Mouse (Mus musculus) CH12.LX (cell line): ENCODE measurements around the gene Rbms2. TPM values are rescaled to one million over a fixed set of nuclear protein-coding genes. Genes with fewer than 3 reads are reported as not detected.
"Not testable (repeated sequence)": the region's sequence is repeated elsewhere in the genome, so short reads cannot be mapped to it uniquely, and the experiment has no call there.

Experiments used
- DNase-seq: peaks from one replicate; pipeline ENCODE4 v3.0.0-alpha.2; 2013; ENCODE audit errors: extremely low read depth
- H3K27ac ChIP-seq: 2 replicates; pipeline ENCODE4 v1.5.1; 2012; ENCODE audit warnings: low read depth, mild to moderate bottlenecking, control low read depth, moderate library complexity; ENCODE audit not compliant: insufficient read depth
- H3K27me3 ChIP-seq: replicated peaks from 2 replicates; pipeline ENCODE3; 2012; ENCODE audit warnings: inconsistent platforms
- H3K36me3 ChIP-seq, 2 experiments: replicated peaks in 1 of 2; 2 replicates each; pipeline versions ENCODE3 to v1.6.1; 2012; ENCODE audit warnings: inconsistent platforms in 1 of 2, low read length in 1 of 2, mild to moderate bottlenecking in 1 of 2, mixed read lengths in 1 of 2, moderate library complexity in 1 of 2; ENCODE audit not compliant: control insufficient read depth in 1 of 2, insufficient read depth in 1 of 2
- H3K4me1 ChIP-seq, 2 experiments: 2 replicates each; pipeline ENCODE4 v1.6.1; 2012; ENCODE audit warnings: inconsistent platforms in 1 of 2, moderate library complexity in 1 of 2; ENCODE audit not compliant: insufficient read depth in 2 of 2, control insufficient read depth in 1 of 2
- H3K4me2 ChIP-seq: 2 replicates; pipeline ENCODE4 v1.6.1; 2012; ENCODE audit warnings: low read depth, mild to moderate bottlenecking, control low read depth; ENCODE audit not compliant: poor library complexity, insufficient read depth, severe bottlenecking
- H3K4me3 ChIP-seq, 3 experiments: fragments of 150-350 bp in 1 of 3; sonication (generic) in 1 of 3; replicated peaks in 1 of 3; 2 replicates each; pipeline versions ENCODE3 to v1.5.1; 2011 to 2012; ENCODE audit warnings: low read depth in 2 of 3, low read length in 2 of 3, mild to moderate bottlenecking in 2 of 3, moderate library complexity in 2 of 3, control low read depth in 1 of 3, improper control_type of control experiment in 1 of 3, inconsistent platforms in 1 of 3, mixed read lengths in 1 of 3; ENCODE audit not compliant: poor library complexity in 1 of 3
- H3K79me2 ChIP-seq: replicated peaks from 2 replicates; pipeline ENCODE4 v1.6.1; 2012; ENCODE audit warnings: mild to moderate bottlenecking, moderate library complexity; ENCODE audit not compliant: control insufficient read depth, poor library complexity, insufficient read depth, severe bottlenecking; ENCODE audit errors: extremely low read depth
- H3K9ac ChIP-seq: 2 replicates; pipeline ENCODE4 v1.6.1; 2012; ENCODE audit warnings: low read depth, mild to moderate bottlenecking, control low read depth, moderate library complexity; ENCODE audit not compliant: insufficient read depth
- H3K9me3 ChIP-seq: replicated peaks from 2 replicates; pipeline ENCODE3; 2012; ENCODE audit warnings: low read length, inconsistent platforms, mixed read lengths
- CHD1 ChIP-seq: IDR thresholded peaks from 2 replicates; pipeline ENCODE4 v1.6.1; 2012; ENCODE audit warnings: low read depth, low read length, improper control_type of control experiment, inconsistent platforms
- E2F4 ChIP-seq: IDR thresholded peaks from 2 replicates; pipeline ENCODE4 v1.6.1; 2011; ENCODE audit warnings: low read depth, low read length, improper control_type of control experiment; ENCODE audit not compliant: insufficient replicate concordance
- ELF1 ChIP-seq: IDR thresholded peaks from 2 replicates; pipeline ENCODE4 v1.6.1; 2014; ENCODE audit warnings: low read depth, mild to moderate bottlenecking, inconsistent platforms, low read length, improper control_type of control experiment
- EP300 ChIP-seq: IDR thresholded peaks from 2 replicates; pipeline ENCODE4 v1.6.1; 2011; ENCODE audit warnings: low read length, improper control_type of control experiment
- ETS1 ChIP-seq: conservative IDR thresholded peaks from 2 replicates; pipeline ENCODE4 v1.6.1; 2012; ENCODE audit warnings: low read depth, mild to moderate bottlenecking, inconsistent platforms, low read length, improper control_type of control experiment, moderate library complexity
- HCFC1 ChIP-seq: IDR thresholded peaks from 2 replicates; pipeline ENCODE4 v1.6.1; 2012; ENCODE audit warnings: low read depth, mild to moderate bottlenecking, inconsistent platforms, low read length, improper control_type of control experiment
- IRF4 ChIP-seq: IDR thresholded peaks from 2 replicates; pipeline ENCODE4 v1.6.1; 2014; ENCODE audit warnings: low read depth, mild to moderate bottlenecking, inconsistent platforms, low read length, improper control_type of control experiment
- JUN ChIP-seq: IDR thresholded peaks from 2 replicates; pipeline ENCODE4 v1.6.1; 2011; ENCODE audit warnings: low read depth, mild to moderate bottlenecking, low read length, improper control_type of control experiment, moderate library complexity; ENCODE audit not compliant: insufficient read depth
- JUND ChIP-seq: conservative IDR thresholded peaks from 2 replicates; pipeline ENCODE4 v1.6.1; 2011; ENCODE audit warnings: low read depth, low read length, improper control_type of control experiment
- KAT2A ChIP-seq: IDR thresholded peaks from 2 replicates; pipeline ENCODE4 v1.6.1; 2012; ENCODE audit warnings: low read length, improper control_type of control experiment, inconsistent platforms; ENCODE audit not compliant: insufficient replicate concordance
- MAFK ChIP-seq: IDR thresholded peaks from 2 replicates; pipeline ENCODE4 v1.6.1; 2011; ENCODE audit warnings: low read length, improper control_type of control experiment; ENCODE audit not compliant: insufficient replicate concordance
- MEF2A ChIP-seq: IDR thresholded peaks from 2 replicates; pipeline ENCODE4 v1.6.1; 2014; ENCODE audit warnings: low read depth, mild to moderate bottlenecking, inconsistent platforms, low read length, improper control_type of control experiment, borderline replicate concordance
- NELFE ChIP-seq: IDR thresholded peaks from 2 replicates; pipeline ENCODE4 v1.6.1; 2011; ENCODE audit warnings: low read depth, low read length, improper control_type of control experiment
- NRF1 ChIP-seq: IDR thresholded peaks from 2 replicates; pipeline ENCODE4 v1.6.1; 2014; ENCODE audit warnings: low read depth, mild to moderate bottlenecking, inconsistent platforms, low read length, improper control_type of control experiment, moderate library complexity
- PAX5 ChIP-seq: IDR thresholded peaks from 2 replicates; pipeline ENCODE4 v1.6.1; 2012; ENCODE audit warnings: low read length, inconsistent platforms, mixed read lengths
- POLR2A ChIP-seq: IDR thresholded peaks from 2 replicates; pipeline ENCODE4 v1.6.1; 2011; ENCODE audit warnings: low read depth, mild to moderate bottlenecking, improper control_type of control experiment, low read length
- POLR2AphosphoS2 ChIP-seq: IDR thresholded peaks from 2 replicates; pipeline ENCODE4 v1.6.1; 2011; ENCODE audit warnings: low read depth, low read length, improper control_type of control experiment
- RAD21 ChIP-seq: IDR thresholded peaks from 2 replicates; pipeline ENCODE4 v1.6.1; 2011; ENCODE audit warnings: low read depth, mild to moderate bottlenecking, low read length, improper control_type of control experiment, moderate library complexity
- SMC3 ChIP-seq: IDR thresholded peaks from 2 replicates; pipeline ENCODE4 v1.6.1; 2011; ENCODE audit warnings: low read depth, low read length, improper control_type of control experiment
- TBP ChIP-seq: conservative IDR thresholded peaks from 2 replicates; pipeline ENCODE4 v1.6.1; 2011; ENCODE audit warnings: low read depth, low read length, improper control_type of control experiment
- TCF12 ChIP-seq: IDR thresholded peaks from 2 replicates; pipeline ENCODE4 v1.6.1; 2014; ENCODE audit warnings: low read depth, mild to moderate bottlenecking, inconsistent platforms, low read length, improper control_type of control experiment
- UBTF ChIP-seq: IDR thresholded peaks from 2 replicates; pipeline ENCODE4 v1.6.1; 2012; ENCODE audit warnings: low read depth, mild to moderate bottlenecking, inconsistent platforms, low read length, improper control_type of control experiment, moderate library complexity
- USF1 ChIP-seq: IDR thresholded peaks from 2 replicates; pipeline ENCODE4 v1.6.1; 2014; ENCODE audit warnings: low read depth, mild to moderate bottlenecking, inconsistent platforms, low read length, improper control_type of control experiment
- ZC3H11A ChIP-seq: IDR thresholded peaks from 2 replicates; pipeline ENCODE4 v1.6.1; 2012; ENCODE audit warnings: low read depth, mild to moderate bottlenecking, inconsistent platforms, low read length, improper control_type of control experiment
- ZKSCAN1 ChIP-seq: IDR thresholded peaks from 2 replicates; pipeline ENCODE4 v1.6.1; 2012; ENCODE audit warnings: low read depth, inconsistent platforms, low read length, improper control_type of control experiment, borderline replicate concordance
- ZNF384 ChIP-seq: IDR thresholded peaks from 2 replicates; pipeline ENCODE4 v1.6.1; 2012; ENCODE audit warnings: low read depth, low read length, improper control_type of control experiment, inconsistent platforms
- dilution Hi-C: fragments of 300-500 bp; cut with MboI; formaldehyde crosslinking; loops from 2 replicates; pipeline ENCODE4 v1.14.3; 2020; ENCODE audit warnings: low sequenced_read_pairs; ENCODE audit not compliant: extremely low pct_unique_long_range_greater_than_20kb, extremely low pct_ligation_motif_present
- in situ Hi-C: fragments of 300-500 bp; cut with MboI; formaldehyde crosslinking; loops from 3 replicates; pipeline ENCODE4 v1.14.3; 2019; ENCODE audit warnings: low sequenced_read_pairs, low pct_ligation_motif_present, low pct_unique_long_range_greater_than_20kb, mixed read lengths
- polyA plus RNA-seq: library from polyadenylated mRNA; unstranded; fragments of >175 nt; gene quantifications from 2 replicates; pipeline ENCODE4 v1.2.1, GENCODE M21; 2012; ENCODE audit warnings: low read depth; ENCODE audit not compliant: insufficient read length
- total RNA-seq, 2 experiments: library from RNA; depleted of rRNA; stranded (reverse); fragments of 300-350 nt in 1 of 2; fragments of >200 nt in 1 of 2; gene quantifications; 2 replicates each; pipeline ENCODE4 v1.2.3; 2012 to 2014

Rbms2 gene
- total and polyA plus RNA-seq, 3 experiments = 9.1 to 36.6 (median 9.8) TPM

DNA sequence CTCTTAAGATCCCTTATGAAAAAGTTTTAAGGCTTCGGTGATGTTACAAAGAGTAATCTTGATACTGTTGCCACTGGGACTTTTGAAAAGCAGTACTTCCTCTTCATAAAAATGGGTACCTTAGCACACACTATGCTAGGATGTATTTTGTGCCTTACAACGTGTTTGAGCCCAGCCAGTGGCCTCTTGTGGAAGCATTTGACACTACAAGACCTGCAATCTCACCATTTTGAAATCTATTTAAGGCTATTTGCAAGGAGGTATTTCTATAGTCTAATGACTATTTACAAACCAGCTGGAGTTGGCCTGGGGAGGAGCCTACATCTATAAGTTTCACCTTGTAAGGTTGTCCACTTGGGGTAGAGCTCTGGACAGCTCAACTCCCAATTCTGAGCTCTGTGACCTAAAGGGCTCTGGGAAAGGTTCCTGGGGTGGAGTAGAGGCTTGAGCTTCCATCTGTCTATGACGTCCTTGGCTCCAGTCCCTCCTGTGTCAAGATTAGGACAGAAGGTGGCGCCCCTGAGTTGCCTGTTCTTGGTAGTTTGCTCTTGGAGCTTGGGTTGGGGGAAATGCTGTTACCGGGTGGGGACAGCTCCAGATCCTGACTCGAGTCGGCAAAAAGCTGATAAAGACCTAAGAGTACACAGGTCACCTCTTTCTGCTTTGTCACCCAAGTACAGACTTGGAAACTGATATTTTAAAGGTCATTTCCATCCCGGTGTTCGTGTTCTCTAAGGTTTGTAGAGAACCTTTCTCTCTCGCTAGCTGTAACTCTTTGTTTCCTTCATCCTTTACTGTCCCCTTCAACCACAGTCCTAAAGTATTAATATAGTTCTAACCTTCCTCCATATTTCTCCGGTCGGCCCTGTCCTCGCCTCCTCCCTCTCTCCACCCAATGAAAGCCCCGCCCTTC, 89.2 kb downstream of the Rbms2 start (continued):
- TF ChIP-seq ZKSCAN1 (no peak), ZNF384 (no peak), EP300 (no peak), E2F4 (no peak), USF1 (no peak), ELF1 (peak; percentile 50; the same call in 1 of the 2 replicates), RAD21 (peak; percentile 68), PAX5 (no peak), TCF12 (peak; percentile 18; the same call in 1 of the 2 replicates), ZC3H11A (no peak), POLR2A (peak; percentile 56), MAFK (no peak), POLR2AphosphoS2 (peak; percentile 98), KAT2A (no peak), JUND (no peak)

DNA sequence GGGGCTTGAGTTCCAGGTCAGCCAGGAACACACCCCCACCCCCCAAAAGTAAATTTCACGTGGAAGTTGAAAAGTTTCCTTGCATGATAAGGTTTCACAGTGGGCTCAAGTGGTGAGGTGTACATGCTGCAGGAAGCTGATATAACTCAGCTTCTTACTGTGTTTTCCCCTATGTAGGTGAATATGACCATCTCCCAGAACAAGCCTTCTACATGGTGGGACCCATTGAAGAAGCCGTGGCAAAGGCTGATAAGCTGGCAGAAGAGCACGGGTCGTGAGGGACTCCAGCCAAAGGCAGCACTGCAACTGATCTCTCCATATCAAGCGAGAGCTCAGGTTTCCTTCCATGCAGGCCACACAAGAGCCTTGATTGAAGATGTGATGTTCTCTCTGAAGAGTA, 90.3 kb downstream of the Rbms2 start:
- no peak overlapping the region for H3K9ac ChIP-seq
- in situ Hi-C loops = loop anchor here (5.0 to 10.0 kb wide), 2 partner anchors 55 to 102 kb away; partner anchors contain the start of gene Gls2
- dilution Hi-C loops = no loop called here
- peaks cover 45 to 52% of the 10 kb centered on the region in 2 experiments for H3K36me3 ChIP-seq
- H3K27me3 ChIP-seq = no peaks in the 10 kb centered on the region
- no peaks in the 10 kb centered on the region for H3K9me3 ChIP-seq
- DNase-seq = no peak
- H3K4me2 ChIP-seq = no peak overlapping the region
- peaks cover 20% of the 10 kb centered on the region for H3K79me2 ChIP-seq
- H3K27ac ChIP-seq = no peak overlapping the region
- no peak for TF ChIP-seq TCF12
- TF ChIP-seq USF1 = no peak
- no peak for TF ChIP-seq MEF2A
- H3K4me3 ChIP-seq = no peak overlapping the region
- peaks cover 2 to 60% of the 10 kb centered on the region in 2 experiments; a peak in 3 of 4 replicates for H3K4me1 ChIP-seq

DNA sequence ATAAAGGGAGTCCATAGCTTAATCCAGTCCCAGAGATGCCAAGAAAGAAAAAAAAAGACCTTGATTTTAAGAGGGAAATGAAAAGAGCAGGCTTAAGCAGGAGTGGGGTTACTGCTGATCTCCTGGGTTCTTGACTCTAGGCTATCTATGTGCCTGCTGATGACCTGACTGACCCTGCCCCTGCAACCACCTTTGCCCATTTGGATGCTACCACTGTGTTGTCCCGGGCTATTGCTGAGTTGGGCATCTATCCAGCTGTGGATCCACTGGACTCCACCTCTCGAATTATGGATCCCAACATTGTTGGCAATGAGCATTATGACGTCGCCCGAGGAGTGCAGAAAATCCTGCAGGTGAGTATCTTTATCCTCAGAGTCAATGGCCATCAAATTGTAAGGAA, 91.9 kb downstream of the Rbms2 start:
- peaks cover 0 to 53% of the 10 kb centered on the region in 2 experiments; a peak in 2 of 4 replicates for H3K4me1 ChIP-seq
- dilution Hi-C loops = no loop called here

GRCm38 (mm10) chr10:128087216-128087615, 92.9 kb downstream of the Rbms2 start:
- Histone ChIP-seq H3K79me2 (peaks cover 35% of the 10 kb centered on the region), H3K36me3 (peaks cover 46 to 61% of the 10 kb centered on the region in 2 experiments), H3K4me1 (peaks cover 0 to 53% of the 10 kb centered on the region in 2 experiments; a peak in 2 of 4 replicates)
- H3K27me3 ChIP-seq, H3K27ac ChIP-seq, H3K9ac ChIP-seq, H3K9me3 ChIP-seq, in situ Hi-C loops, H3K4me3 ChIP-seq, dilution Hi-C loops, DNase-seq, H3K4me2 ChIP-seq: not testable (repeated sequence)

More for the DNA sequence above, 91.9 kb downstream of the Rbms2 start:
- Histone ChIP-seq H3K9ac (no peak overlapping the region), H3K79me2 (peaks cover 36% of the 10 kb centered on the region), H3K36me3 (peaks cover 46 to 61% of the 10 kb centered on the region in 2 experiments), H3K27me3 (no peaks in the 10 kb centered on the region), H3K4me3 (no peak overlapping the region), H3K27ac (no peak overlapping the region), H3K9me3 (no peaks in the 10 kb centered on the region), H3K4me2 (no peak overlapping the region)
- DNase-seq = no peak
- TF ChIP-seq SMC3 (no peak), CHD1 (no peak), ZKSCAN1 (no peak), TBP (no peak), RAD21 (no peak), JUN (no peak), NRF1 (no peak), UBTF (no peak), POLR2AphosphoS2 (no peak), MEF2A (no peak), HCFC1 (no peak), ETS1 (no peak), NELFE (no peak), IRF4 (no peak), TCF12 (no peak), ZC3H11A (no peak), PAX5 (no peak)
- in situ Hi-C loops = no loop called here
